Mouse (Mus musculus) spleen, adult 12 weeks (tissue): Measurements from ENCODE around the gene Snx4.

Experiments
- DNase-seq: peaks from one replicate; pipeline ENCODE4 v3.0.0; 2022; ENCODE audit warnings: low spot score

Snx4 gene

GRCm38 (mm10) chr16:33344379-33344778 lies 93.1 kb downstream of the Snx4 start:
- no peak for DNase-seq

GRCm38 (mm10) chr16:33344875-33345274 lies 93.6 kb downstream of the Snx4 start:
- DNase-seq: no peak

- DNase-seq: no peak
These were observed 95.1 kb downstream of the Snx4 start for GRCm38 (mm10) chr16:33346376-33346775.

- no peak for DNase-seq
These were observed 95.9 kb downstream of the Snx4 start for GRCm38 (mm10) chr16:33347134-33347533.
